Mouse (Mus musculus) CH12.LX (cell line): ENCODE results near the gene Btf3l4. TPM values are rescaled to one million over a fixed set of nuclear protein-coding genes. Genes with fewer than 3 reads are reported as not detected.

Experiments used
- DNase-seq: peaks from one replicate; pipeline ENCODE4 v3.0.0-alpha.2; 2013; ENCODE audit errors: extremely low read depth
- H3K27ac ChIP-seq: 2 replicates; pipeline ENCODE4 v1.5.1; 2012; ENCODE audit warnings: low read depth, mild to moderate bottlenecking, control low read depth, moderate library complexity; ENCODE audit not compliant: insufficient read depth
- H3K27me3 ChIP-seq: replicated peaks from 2 replicates; pipeline ENCODE3; 2012; ENCODE audit warnings: inconsistent platforms
- H3K36me3 ChIP-seq, 2 experiments: replicated peaks in 1 of 2; 2 replicates each; pipeline versions ENCODE3 to v1.6.1; 2012; ENCODE audit warnings: inconsistent platforms in 1 of 2, low read length in 1 of 2, mild to moderate bottlenecking in 1 of 2, mixed read lengths in 1 of 2, moderate library complexity in 1 of 2; ENCODE audit not compliant: control insufficient read depth in 1 of 2, insufficient read depth in 1 of 2
- H3K4me1 ChIP-seq, 2 experiments: 2 replicates each; pipeline ENCODE4 v1.6.1; 2012; ENCODE audit warnings: inconsistent platforms in 1 of 2, moderate library complexity in 1 of 2; ENCODE audit not compliant: insufficient read depth in 2 of 2, control insufficient read depth in 1 of 2
- H3K4me2 ChIP-seq: 2 replicates; pipeline ENCODE4 v1.6.1; 2012; ENCODE audit warnings: low read depth, mild to moderate bottlenecking, control low read depth; ENCODE audit not compliant: poor library complexity, insufficient read depth, severe bottlenecking
- H3K4me3 ChIP-seq, 3 experiments: fragments of 150-350 bp in 1 of 3; sonication (generic) in 1 of 3; replicated peaks in 1 of 3; 2 replicates each; pipeline versions ENCODE3 to v1.5.1; 2011 to 2012; ENCODE audit warnings: low read depth in 2 of 3, low read length in 2 of 3, mild to moderate bottlenecking in 2 of 3, moderate library complexity in 2 of 3, control low read depth in 1 of 3, improper control_type of control experiment in 1 of 3, inconsistent platforms in 1 of 3, mixed read lengths in 1 of 3; ENCODE audit not compliant: poor library complexity in 1 of 3
- H3K79me2 ChIP-seq: replicated peaks from 2 replicates; pipeline ENCODE4 v1.6.1; 2012; ENCODE audit warnings: mild to moderate bottlenecking, moderate library complexity; ENCODE audit not compliant: control insufficient read depth, poor library complexity, insufficient read depth, severe bottlenecking; ENCODE audit errors: extremely low read depth
- H3K9ac ChIP-seq: 2 replicates; pipeline ENCODE4 v1.6.1; 2012; ENCODE audit warnings: low read depth, mild to moderate bottlenecking, control low read depth, moderate library complexity; ENCODE audit not compliant: insufficient read depth
- H3K9me3 ChIP-seq: replicated peaks from 2 replicates; pipeline ENCODE3; 2012; ENCODE audit warnings: low read length, inconsistent platforms, mixed read lengths
- BHLHE40 ChIP-seq: IDR thresholded peaks from 2 replicates; pipeline ENCODE4 v1.6.1; 2011; ENCODE audit warnings: mild to moderate bottlenecking, low read depth, low read length, improper control_type of control experiment
- CHD1 ChIP-seq: IDR thresholded peaks from 2 replicates; pipeline ENCODE4 v1.6.1; 2012; ENCODE audit warnings: low read depth, low read length, improper control_type of control experiment, inconsistent platforms
- CHD2 ChIP-seq: IDR thresholded peaks from 2 replicates; pipeline ENCODE4 v1.6.1; 2011; ENCODE audit warnings: low read length, improper control_type of control experiment
- ELF1 ChIP-seq: IDR thresholded peaks from 2 replicates; pipeline ENCODE4 v1.6.1; 2014; ENCODE audit warnings: low read depth, mild to moderate bottlenecking, inconsistent platforms, low read length, improper control_type of control experiment
- HCFC1 ChIP-seq: IDR thresholded peaks from 2 replicates; pipeline ENCODE4 v1.6.1; 2012; ENCODE audit warnings: low read depth, mild to moderate bottlenecking, inconsistent platforms, low read length, improper control_type of control experiment
- JUN ChIP-seq: IDR thresholded peaks from 2 replicates; pipeline ENCODE4 v1.6.1; 2011; ENCODE audit warnings: low read depth, mild to moderate bottlenecking, low read length, improper control_type of control experiment, moderate library complexity; ENCODE audit not compliant: insufficient read depth
- JUND ChIP-seq: conservative IDR thresholded peaks from 2 replicates; pipeline ENCODE4 v1.6.1; 2011; ENCODE audit warnings: low read depth, low read length, improper control_type of control experiment
- MAX ChIP-seq: IDR thresholded peaks from 2 replicates; pipeline ENCODE4 v1.6.1; 2011; ENCODE audit warnings: low read length, improper control_type of control experiment
- MAZ ChIP-seq: IDR thresholded peaks from 2 replicates; pipeline ENCODE4 v1.6.1; 2012; ENCODE audit warnings: low read depth, mild to moderate bottlenecking, inconsistent platforms, low read length, improper control_type of control experiment, moderate library complexity
- MEF2A ChIP-seq: IDR thresholded peaks from 2 replicates; pipeline ENCODE4 v1.6.1; 2014; ENCODE audit warnings: low read depth, mild to moderate bottlenecking, inconsistent platforms, low read length, improper control_type of control experiment, borderline replicate concordance
- MXI1 ChIP-seq: IDR thresholded peaks from 2 replicates; pipeline ENCODE4 v1.6.1; 2011; ENCODE audit warnings: mild to moderate bottlenecking, low read depth, low read length, improper control_type of control experiment
- MYC ChIP-seq: IDR thresholded peaks from 2 replicates; pipeline ENCODE4 v1.6.1; 2011; ENCODE audit warnings: low read depth, mild to moderate bottlenecking, improper control_type of control experiment, low read length
- NELFE ChIP-seq: IDR thresholded peaks from 2 replicates; pipeline ENCODE4 v1.6.1; 2011; ENCODE audit warnings: low read depth, low read length, improper control_type of control experiment
- NRF1 ChIP-seq: IDR thresholded peaks from 2 replicates; pipeline ENCODE4 v1.6.1; 2014; ENCODE audit warnings: low read depth, mild to moderate bottlenecking, inconsistent platforms, low read length, improper control_type of control experiment, moderate library complexity
- PAX5 ChIP-seq: IDR thresholded peaks from 2 replicates; pipeline ENCODE4 v1.6.1; 2012; ENCODE audit warnings: low read length, inconsistent platforms, mixed read lengths
- POLR2A ChIP-seq: IDR thresholded peaks from 2 replicates; pipeline ENCODE4 v1.6.1; 2011; ENCODE audit warnings: low read depth, mild to moderate bottlenecking, improper control_type of control experiment, low read length
- POLR2AphosphoS2 ChIP-seq: IDR thresholded peaks from 2 replicates; pipeline ENCODE4 v1.6.1; 2011; ENCODE audit warnings: low read depth, low read length, improper control_type of control experiment
- RCOR1 ChIP-seq: conservative IDR thresholded peaks from 2 replicates; pipeline ENCODE4 v1.6.1; 2012; ENCODE audit warnings: low read depth, mild to moderate bottlenecking, inconsistent platforms, low read length, improper control_type of control experiment
- SIN3A ChIP-seq: IDR thresholded peaks from 2 replicates; pipeline ENCODE4 v1.6.1; 2012; ENCODE audit warnings: low read length, improper control_type of control experiment, inconsistent platforms
- TBP ChIP-seq: conservative IDR thresholded peaks from 2 replicates; pipeline ENCODE4 v1.6.1; 2011; ENCODE audit warnings: low read depth, low read length, improper control_type of control experiment
- ZC3H11A ChIP-seq: IDR thresholded peaks from 2 replicates; pipeline ENCODE4 v1.6.1; 2012; ENCODE audit warnings: low read depth, mild to moderate bottlenecking, inconsistent platforms, low read length, improper control_type of control experiment
- ZKSCAN1 ChIP-seq: IDR thresholded peaks from 2 replicates; pipeline ENCODE4 v1.6.1; 2012; ENCODE audit warnings: low read depth, inconsistent platforms, low read length, improper control_type of control experiment, borderline replicate concordance
- ZMIZ1 ChIP-seq: IDR thresholded peaks from 2 replicates; pipeline ENCODE4 v1.6.1; 2012; ENCODE audit warnings: low read depth, mild to moderate bottlenecking, inconsistent platforms, low read length, improper control_type of control experiment
- ZNF384 ChIP-seq: IDR thresholded peaks from 2 replicates; pipeline ENCODE4 v1.6.1; 2012; ENCODE audit warnings: low read depth, low read length, improper control_type of control experiment, inconsistent platforms
- dilution Hi-C: fragments of 300-500 bp; cut with MboI; formaldehyde crosslinking; loops from 2 replicates; pipeline ENCODE4 v1.14.3; 2020; ENCODE audit warnings: low sequenced_read_pairs; ENCODE audit not compliant: extremely low pct_unique_long_range_greater_than_20kb, extremely low pct_ligation_motif_present
- in situ Hi-C: fragments of 300-500 bp; cut with MboI; formaldehyde crosslinking; loops from 3 replicates; pipeline ENCODE4 v1.14.3; 2019; ENCODE audit warnings: low sequenced_read_pairs, low pct_ligation_motif_present, low pct_unique_long_range_greater_than_20kb, mixed read lengths
- polyA plus RNA-seq: library from polyadenylated mRNA; unstranded; fragments of >175 nt; gene quantifications from 2 replicates; pipeline ENCODE4 v1.2.1, GENCODE M21; 2012; ENCODE audit warnings: low read depth; ENCODE audit not compliant: insufficient read length
- total RNA-seq, 2 experiments: library from RNA; depleted of rRNA; stranded (reverse); fragments of 300-350 nt in 1 of 2; fragments of >200 nt in 1 of 2; gene quantifications; 2 replicates each; pipeline ENCODE4 v1.2.3; 2012 to 2014

Gene Btf3l4
- total and polyA plus RNA-seq, 3 experiments = 33.3 to 67.6 (median 52.7) TPM

DNA sequence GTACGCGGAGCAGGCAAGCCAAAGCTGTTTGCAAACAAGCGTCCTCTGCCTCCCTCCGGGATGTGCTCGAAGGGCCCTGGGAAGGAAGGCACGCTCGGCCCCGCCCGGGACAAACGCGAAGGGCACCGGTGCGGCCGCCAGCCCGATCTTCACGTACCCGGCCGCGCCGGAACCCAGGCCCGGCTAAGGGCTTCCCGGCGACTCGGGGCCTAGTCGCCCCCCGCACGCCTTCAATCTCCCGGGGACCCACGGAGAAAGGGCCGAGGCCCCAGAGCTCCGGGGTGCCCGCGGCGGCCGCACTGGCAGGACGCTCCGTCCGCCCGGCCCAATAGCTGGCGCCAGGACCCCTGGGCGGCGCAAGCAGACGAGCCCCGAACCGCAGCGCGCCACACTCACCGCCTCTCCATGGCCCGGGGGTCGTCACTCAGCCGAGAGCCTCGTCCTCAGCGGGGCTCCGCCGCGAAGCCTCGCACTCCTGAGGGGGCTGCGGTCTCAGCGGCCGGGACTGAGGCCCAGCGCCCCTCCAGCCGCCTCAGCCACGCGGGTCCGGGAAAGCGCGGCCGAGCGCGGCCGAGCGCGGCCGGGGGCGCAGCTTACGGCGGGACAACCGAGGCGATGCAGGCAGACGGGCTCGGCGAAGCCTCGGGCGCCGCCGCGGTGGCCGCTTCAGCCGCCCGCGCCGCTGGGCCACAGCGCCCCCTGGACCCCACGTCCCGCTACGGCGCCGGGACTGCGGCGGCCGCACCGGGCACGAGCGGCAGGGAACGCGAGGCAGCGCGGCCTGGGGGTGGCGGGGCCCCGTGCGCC is 53.2 kb downstream of the Btf3l4 start, which contains the start of gene Zfyve9 (continued):
- TF ChIP-seq ZKSCAN1 (no peak), JUN (no peak), CHD2 (no peak), NRF1 (peak; percentile 15; the same call in 1 of the 2 replicates), MXI1 (no peak), BHLHE40 (peak; percentile 60; the same call in 1 of the 2 replicates)

- Histone ChIP-seq H3K4me3 (peak overlapping the region; percentile 50 to 61 (median 61)), H3K27me3 (peaks cover 12% of the 10 kb centered on the region), H3K36me3 (no peaks in the 10 kb centered on the region), H3K4me1 (peaks cover 2 to 19% of the 10 kb centered on the region in 2 experiments; a peak in 3 of 4 replicates), H3K27ac (no peak overlapping the region), H3K4me2 (no peak overlapping the region), H3K9me3 (no peaks in the 10 kb centered on the region), H3K79me2 (no peaks in the 10 kb centered on the region), H3K9ac (peak overlapping the region; percentile 25)
- no peak for DNase-seq
- in situ Hi-C loops (loop anchor here (10.0 kb wide), 1 partner anchor 85 kb away; no protein-coding TSS in a partner anchor), dilution Hi-C loops (no loop called here)
- TF ChIP-seq MEF2A = no peak
- no peak for TF ChIP-seq CHD1
- no peak for TF ChIP-seq PAX5
- TF ChIP-seq POLR2AphosphoS2 = no peak
- TF ChIP-seq ZC3H11A = no peak
- TF ChIP-seq TBP = no peak
- TF ChIP-seq ZMIZ1 = no peak
- TF ChIP-seq HCFC1 = no peak
- TF ChIP-seq ELF1 = no peak
- no peak for TF ChIP-seq ZNF384
- no peak for TF ChIP-seq MYC
- TF ChIP-seq MAX = no peak
- TF ChIP-seq POLR2A = no peak
- TF ChIP-seq SIN3A = no peak
- TF ChIP-seq JUND = no peak
- no peak for TF ChIP-seq MAZ
- TF ChIP-seq NELFE = no peak
- TF ChIP-seq NRF1 = no peak
- TF ChIP-seq RCOR1 = no peak
- TF ChIP-seq MXI1 = no peak
Observed at GRCm38 (mm10) chr4:108779763-108780056, 53.7 kb downstream of the Btf3l4 start.
